Mouse (Mus musculus) CH12.LX (cell line): ENCODE results near the gene Nsg1. TPM values are rescaled to one million over a fixed set of nuclear protein-coding genes. Genes with fewer than 3 reads are reported as not detected.

Experiments
- DNase-seq: peaks from one replicate; pipeline ENCODE4 v3.0.0-alpha.2; 2013; ENCODE audit errors: extremely low read depth
- H3K27ac ChIP-seq: 2 replicates; pipeline ENCODE4 v1.5.1; 2012; ENCODE audit warnings: low read depth, mild to moderate bottlenecking, control low read depth, moderate library complexity; ENCODE audit not compliant: insufficient read depth
- H3K27me3 ChIP-seq: replicated peaks from 2 replicates; pipeline ENCODE3; 2012; ENCODE audit warnings: inconsistent platforms
- H3K36me3 ChIP-seq, 2 experiments: replicated peaks in 1 of 2; 2 replicates each; pipeline versions ENCODE3 to v1.6.1; 2012; ENCODE audit warnings: inconsistent platforms in 1 of 2, low read length in 1 of 2, mild to moderate bottlenecking in 1 of 2, mixed read lengths in 1 of 2, moderate library complexity in 1 of 2; ENCODE audit not compliant: control insufficient read depth in 1 of 2, insufficient read depth in 1 of 2
- H3K4me1 ChIP-seq, 2 experiments: 2 replicates each; pipeline ENCODE4 v1.6.1; 2012; ENCODE audit warnings: inconsistent platforms in 1 of 2, moderate library complexity in 1 of 2; ENCODE audit not compliant: insufficient read depth in 2 of 2, control insufficient read depth in 1 of 2
- H3K4me2 ChIP-seq: 2 replicates; pipeline ENCODE4 v1.6.1; 2012; ENCODE audit warnings: low read depth, mild to moderate bottlenecking, control low read depth; ENCODE audit not compliant: poor library complexity, insufficient read depth, severe bottlenecking
- H3K4me3 ChIP-seq, 3 experiments: fragments of 150-350 bp in 1 of 3; sonication (generic) in 1 of 3; replicated peaks in 1 of 3; 2 replicates each; pipeline versions ENCODE3 to v1.5.1; 2011 to 2012; ENCODE audit warnings: low read depth in 2 of 3, low read length in 2 of 3, mild to moderate bottlenecking in 2 of 3, moderate library complexity in 2 of 3, control low read depth in 1 of 3, improper control_type of control experiment in 1 of 3, inconsistent platforms in 1 of 3, mixed read lengths in 1 of 3; ENCODE audit not compliant: poor library complexity in 1 of 3
- H3K79me2 ChIP-seq: replicated peaks from 2 replicates; pipeline ENCODE4 v1.6.1; 2012; ENCODE audit warnings: mild to moderate bottlenecking, moderate library complexity; ENCODE audit not compliant: control insufficient read depth, poor library complexity, insufficient read depth, severe bottlenecking; ENCODE audit errors: extremely low read depth
- H3K9ac ChIP-seq: 2 replicates; pipeline ENCODE4 v1.6.1; 2012; ENCODE audit warnings: low read depth, mild to moderate bottlenecking, control low read depth, moderate library complexity; ENCODE audit not compliant: insufficient read depth
- H3K9me3 ChIP-seq: replicated peaks from 2 replicates; pipeline ENCODE3; 2012; ENCODE audit warnings: low read length, inconsistent platforms, mixed read lengths
- CHD2 ChIP-seq: IDR thresholded peaks from 2 replicates; pipeline ENCODE4 v1.6.1; 2011; ENCODE audit warnings: low read length, improper control_type of control experiment
- CTCF ChIP-seq, 2 experiments: IDR thresholded peaks in 1 of 2; conservative IDR thresholded peaks in 1 of 2; 2 replicates each; pipeline ENCODE4 v1.5.1; 2011 to 2012; ENCODE audit warnings: low read depth in 2 of 2, low read length in 2 of 2, improper control_type of control experiment in 1 of 2, inconsistent platforms in 1 of 2, mild to moderate bottlenecking in 1 of 2, moderate library complexity in 1 of 2
- E2F4 ChIP-seq: IDR thresholded peaks from 2 replicates; pipeline ENCODE4 v1.6.1; 2011; ENCODE audit warnings: low read depth, low read length, improper control_type of control experiment; ENCODE audit not compliant: insufficient replicate concordance
- HCFC1 ChIP-seq: IDR thresholded peaks from 2 replicates; pipeline ENCODE4 v1.6.1; 2012; ENCODE audit warnings: low read depth, mild to moderate bottlenecking, inconsistent platforms, low read length, improper control_type of control experiment
- IRF4 ChIP-seq: IDR thresholded peaks from 2 replicates; pipeline ENCODE4 v1.6.1; 2014; ENCODE audit warnings: low read depth, mild to moderate bottlenecking, inconsistent platforms, low read length, improper control_type of control experiment
- JUN ChIP-seq: IDR thresholded peaks from 2 replicates; pipeline ENCODE4 v1.6.1; 2011; ENCODE audit warnings: low read depth, mild to moderate bottlenecking, low read length, improper control_type of control experiment, moderate library complexity; ENCODE audit not compliant: insufficient read depth
- JUND ChIP-seq: conservative IDR thresholded peaks from 2 replicates; pipeline ENCODE4 v1.6.1; 2011; ENCODE audit warnings: low read depth, low read length, improper control_type of control experiment
- KAT2A ChIP-seq: IDR thresholded peaks from 2 replicates; pipeline ENCODE4 v1.6.1; 2012; ENCODE audit warnings: low read length, improper control_type of control experiment, inconsistent platforms; ENCODE audit not compliant: insufficient replicate concordance
- MAX ChIP-seq: IDR thresholded peaks from 2 replicates; pipeline ENCODE4 v1.6.1; 2011; ENCODE audit warnings: low read length, improper control_type of control experiment
- MXI1 ChIP-seq: IDR thresholded peaks from 2 replicates; pipeline ENCODE4 v1.6.1; 2011; ENCODE audit warnings: mild to moderate bottlenecking, low read depth, low read length, improper control_type of control experiment
- NELFE ChIP-seq: IDR thresholded peaks from 2 replicates; pipeline ENCODE4 v1.6.1; 2011; ENCODE audit warnings: low read depth, low read length, improper control_type of control experiment
- NRF1 ChIP-seq: IDR thresholded peaks from 2 replicates; pipeline ENCODE4 v1.6.1; 2014; ENCODE audit warnings: low read depth, mild to moderate bottlenecking, inconsistent platforms, low read length, improper control_type of control experiment, moderate library complexity
- PAX5 ChIP-seq: IDR thresholded peaks from 2 replicates; pipeline ENCODE4 v1.6.1; 2012; ENCODE audit warnings: low read length, inconsistent platforms, mixed read lengths
- POLR2A ChIP-seq: IDR thresholded peaks from 2 replicates; pipeline ENCODE4 v1.6.1; 2011; ENCODE audit warnings: low read depth, mild to moderate bottlenecking, improper control_type of control experiment, low read length
- UBTF ChIP-seq: IDR thresholded peaks from 2 replicates; pipeline ENCODE4 v1.6.1; 2012; ENCODE audit warnings: low read depth, mild to moderate bottlenecking, inconsistent platforms, low read length, improper control_type of control experiment, moderate library complexity
- USF2 ChIP-seq: conservative IDR thresholded peaks from 2 replicates; pipeline ENCODE4 v1.6.1; 2011; ENCODE audit warnings: low read depth, low read length, improper control_type of control experiment
- ZKSCAN1 ChIP-seq: IDR thresholded peaks from 2 replicates; pipeline ENCODE4 v1.6.1; 2012; ENCODE audit warnings: low read depth, inconsistent platforms, low read length, improper control_type of control experiment, borderline replicate concordance
- ZMIZ1 ChIP-seq: IDR thresholded peaks from 2 replicates; pipeline ENCODE4 v1.6.1; 2012; ENCODE audit warnings: low read depth, mild to moderate bottlenecking, inconsistent platforms, low read length, improper control_type of control experiment
- dilution Hi-C: fragments of 300-500 bp; cut with MboI; formaldehyde crosslinking; loops from 2 replicates; pipeline ENCODE4 v1.14.3; 2020; ENCODE audit warnings: low sequenced_read_pairs; ENCODE audit not compliant: extremely low pct_unique_long_range_greater_than_20kb, extremely low pct_ligation_motif_present
- in situ Hi-C: fragments of 300-500 bp; cut with MboI; formaldehyde crosslinking; loops from 3 replicates; pipeline ENCODE4 v1.14.3; 2019; ENCODE audit warnings: low sequenced_read_pairs, low pct_ligation_motif_present, low pct_unique_long_range_greater_than_20kb, mixed read lengths
- polyA plus RNA-seq: library from polyadenylated mRNA; unstranded; fragments of >175 nt; gene quantifications from 2 replicates; pipeline ENCODE4 v1.2.1, GENCODE M21; 2012; ENCODE audit warnings: low read depth; ENCODE audit not compliant: insufficient read length
- total RNA-seq, 2 experiments: library from RNA; depleted of rRNA; stranded (reverse); fragments of 300-350 nt in 1 of 2; fragments of >200 nt in 1 of 2; gene quantifications; 2 replicates each; pipeline ENCODE4 v1.2.3; 2012 to 2014

Nsg1 gene
- total and polyA plus RNA-seq, 3 experiments, result 0.04 TPM; not detected in 2

GRCm38 (mm10) chr5:38152201-38153108, 7.3 kb downstream of the Nsg1 start:
- H3K4me1 ChIP-seq, result no peaks in the 10 kb centered on the region
- H3K4me2 ChIP-seq, result no peak overlapping the region
- H3K79me2 ChIP-seq, result no peaks in the 10 kb centered on the region
- no peaks in the 10 kb centered on the region for H3K36me3 ChIP-seq
- in situ Hi-C loops (no loop called here), dilution Hi-C loops (no loop called here)
- no peak for TF ChIP-seq PAX5
- no peak for TF ChIP-seq UBTF
- no peak for TF ChIP-seq NELFE
- TF ChIP-seq HCFC1, result no peak
- TF ChIP-seq JUN, result no peak
- TF ChIP-seq MXI1, result no peak
- TF ChIP-seq CHD2, result no peak
- no peak for TF ChIP-seq E2F4
- TF ChIP-seq MAX, result no peak
- no peak for TF ChIP-seq ZKSCAN1
- TF ChIP-seq CTCF (conservative IDR thresholded peaks at IDR 0.05 in 1 of 2, IDR thresholded peaks at IDR 0.05 in 1 of 2; ENCODE audit: low read depth in 2 of 2, low read length in 2 of 2), result no peak
- peaks cover 27% of the 10 kb centered on the region for H3K27me3 ChIP-seq
- H3K27ac ChIP-seq, result no peak overlapping the region
- DNase-seq, result no peak
- H3K9ac ChIP-seq, result no peak overlapping the region
- peaks cover 13% of the 10 kb centered on the region for H3K9me3 ChIP-seq
- H3K4me3 ChIP-seq, result no peak overlapping the region

- Histone ChIP-seq H3K27ac (no peak overlapping the region), H3K27me3 (peaks cover 15% of the 10 kb centered on the region), H3K4me3 (no peak overlapping the region), H3K36me3 (no peaks in the 10 kb centered on the region), H3K4me2 (no peak overlapping the region), H3K79me2 (no peaks in the 10 kb centered on the region), H3K9me3 (peaks cover 13% of the 10 kb centered on the region), H3K4me1 (peaks cover 0 to 2% of the 10 kb centered on the region in 2 experiments; a peak in 1 of 4 replicates), H3K9ac (no peak overlapping the region)
- in situ Hi-C loops (no loop called here), dilution Hi-C loops (no loop called here)
- TF ChIP-seq CHD2 (no peak), POLR2A (no peak), NRF1 (no peak), KAT2A (no peak), USF2 (no peak), CTCF (conservative IDR thresholded peaks at IDR 0.05 in 1 of 2, IDR thresholded peaks at IDR 0.05 in 1 of 2; ENCODE audit: low read depth in 2 of 2, low read length in 2 of 2) (no peak), JUND (no peak), ZMIZ1 (no peak), IRF4 (no peak)
- no peak for DNase-seq
Observed at GRCm38 (mm10) chr5:38151264-38151663, 8.4 kb downstream of the Nsg1 start.
